Mouse (Mus musculus): Measurements from ENCODE around the gene Smim11. TPM values are rescaled to one million over a fixed set of nuclear protein-coding genes. Genes with fewer than 3 reads are reported as not detected.

The Smim11 gene
- 33.6 and 50.5 TPM in 2 replicates for polyA plus RNA-seq (2011; ENCODE audit: insufficient read length, low read depth, missing spikeins)

- Histone ChIP-seq H3K4me3 (ENCODE audit: insufficient read depth, low read length) (peak within 1 kb of the TSS; percentile 70), H3K4me1 (ENCODE audit: control insufficient read depth, insufficient read depth, low read length) (peaks cover 4% of the 10 kb centered on the region; the same call in 1 of the 2 replicates), H3K27ac (ENCODE audit: insufficient read depth, low read length) (no peak within 1 kb of the TSS)
- TF ChIP-seq CTCF (IDR thresholded peaks at IDR 0.05; ENCODE audit: borderline replicate concordance, insufficient read depth, low read length) (no peak), POLR2A (IDR thresholded peaks at IDR 0.05; ENCODE audit: low read depth, low read length) (peak; percentile 76)
Observed at GRCm38 (mm10) chr16:92300649-92301411, at the start of gene Smim11. Gene Smim11, plus strand, starts transcription at chr16:92301286.

GRCm38 (mm10) chr16:92254316-92254715 lies 46.8 kb upstream of the Smim11 start:
- Histone ChIP-seq H3K27ac (ENCODE audit: insufficient read depth, low read length) (no peak overlapping the region), H3K4me1 (ENCODE audit: control insufficient read depth, insufficient read depth, low read length) (no peaks in the 10 kb centered on the region), H3K4me3 (ENCODE audit: insufficient read depth, low read length) (no peak overlapping the region)
- TF ChIP-seq CTCF (IDR thresholded peaks at IDR 0.05; ENCODE audit: borderline replicate concordance, insufficient read depth, low read length) (no peak), POLR2A (IDR thresholded peaks at IDR 0.05; ENCODE audit: low read depth, low read length) (no peak)

GRCm38 (mm10) chr16:92267861-92268260 lies 33.2 kb upstream of the Smim11 start:
- Histone ChIP-seq H3K4me1 (ENCODE audit: control insufficient read depth, insufficient read depth, low read length) (no peaks in the 10 kb centered on the region), H3K27ac (ENCODE audit: insufficient read depth, low read length) (no peak overlapping the region), H3K4me3 (ENCODE audit: insufficient read depth, low read length) (no peak overlapping the region)
- TF ChIP-seq POLR2A (IDR thresholded peaks at IDR 0.05; ENCODE audit: low read depth, low read length): no peak

- H3K4me3 ChIP-seq (ENCODE audit: insufficient read depth, low read length): no peak overlapping the region
- no peak overlapping the region for H3K27ac ChIP-seq (ENCODE audit: insufficient read depth, low read length)
- TF ChIP-seq POLR2A (IDR thresholded peaks at IDR 0.05; ENCODE audit: low read depth, low read length) (no peak), CTCF (IDR thresholded peaks at IDR 0.05; ENCODE audit: borderline replicate concordance, insufficient read depth, low read length) (no peak)
- no peaks in the 10 kb centered on the region for H3K4me1 ChIP-seq (ENCODE audit: control insufficient read depth, insufficient read depth, low read length)
Observed at GRCm38 (mm10) chr16:92274516-92274915, 26.6 kb upstream of the Smim11 start.

GRCm38 (mm10) chr16:92275526-92275925 lies 25.6 kb upstream of the Smim11 start:
- TF ChIP-seq CTCF (IDR thresholded peaks at IDR 0.05; ENCODE audit: borderline replicate concordance, insufficient read depth, low read length): no peak
- TF ChIP-seq POLR2A (IDR thresholded peaks at IDR 0.05; ENCODE audit: low read depth, low read length): no peak
- Histone ChIP-seq H3K27ac (ENCODE audit: insufficient read depth, low read length) (no peak overlapping the region), H3K4me3 (ENCODE audit: insufficient read depth, low read length) (no peak overlapping the region), H3K4me1 (ENCODE audit: control insufficient read depth, insufficient read depth, low read length) (no peaks in the 10 kb centered on the region)

- H3K4me1 ChIP-seq (ENCODE audit: control insufficient read depth, insufficient read depth, low read length): no peaks in the 10 kb centered on the region
- H3K4me3 ChIP-seq (ENCODE audit: insufficient read depth, low read length): no peak overlapping the region
- TF ChIP-seq CTCF (IDR thresholded peaks at IDR 0.05; ENCODE audit: borderline replicate concordance, insufficient read depth, low read length) (no peak), POLR2A (IDR thresholded peaks at IDR 0.05; ENCODE audit: low read depth, low read length) (no peak)
- no peak overlapping the region for H3K27ac ChIP-seq (ENCODE audit: insufficient read depth, low read length)
Observed at GRCm38 (mm10) chr16:92282671-92283070, 18.4 kb upstream of the Smim11 start.

- H3K4me1 ChIP-seq (ENCODE audit: control insufficient read depth, insufficient read depth, low read length): no peaks in the 10 kb centered on the region
- TF ChIP-seq CTCF (IDR thresholded peaks at IDR 0.05; ENCODE audit: borderline replicate concordance, insufficient read depth, low read length): no peak
- TF ChIP-seq POLR2A (IDR thresholded peaks at IDR 0.05; ENCODE audit: low read depth, low read length): no peak
- no peak overlapping the region for H3K4me3 ChIP-seq (ENCODE audit: insufficient read depth, low read length)
- H3K27ac ChIP-seq (ENCODE audit: insufficient read depth, low read length): no peak overlapping the region
Observed at GRCm38 (mm10) chr16:92285068-92285467, 16.0 kb upstream of the Smim11 start.

GRCm38 (mm10) chr16:92286609-92287008 lies 14.5 kb upstream of the Smim11 start:
- no peak overlapping the region for H3K4me3 ChIP-seq (ENCODE audit: insufficient read depth, low read length)
- TF ChIP-seq POLR2A (IDR thresholded peaks at IDR 0.05; ENCODE audit: low read depth, low read length): no peak
- TF ChIP-seq CTCF (IDR thresholded peaks at IDR 0.05; ENCODE audit: borderline replicate concordance, insufficient read depth, low read length): 0 out of 2 replicates have a peak, but pooled peaks have one; percentile 26
- no peak overlapping the region for H3K27ac ChIP-seq (ENCODE audit: insufficient read depth, low read length)
- H3K4me1 ChIP-seq (ENCODE audit: control insufficient read depth, insufficient read depth, low read length): no peaks in the 10 kb centered on the region

GRCm38 (mm10) chr16:92288778-92289177 lies 12.3 kb upstream of the Smim11 start:
- Histone ChIP-seq H3K4me3 (ENCODE audit: insufficient read depth, low read length) (no peak overlapping the region), H3K27ac (ENCODE audit: insufficient read depth, low read length) (no peak overlapping the region), H3K4me1 (ENCODE audit: control insufficient read depth, insufficient read depth, low read length) (no peaks in the 10 kb centered on the region)
- TF ChIP-seq CTCF (IDR thresholded peaks at IDR 0.05; ENCODE audit: borderline replicate concordance, insufficient read depth, low read length): no peak
- TF ChIP-seq POLR2A (IDR thresholded peaks at IDR 0.05; ENCODE audit: low read depth, low read length): no peak

GRCm38 (mm10) chr16:92290045-92290444 lies 11.0 kb upstream of the Smim11 start:
- TF ChIP-seq POLR2A (IDR thresholded peaks at IDR 0.05; ENCODE audit: low read depth, low read length) (no peak), CTCF (IDR thresholded peaks at IDR 0.05; ENCODE audit: borderline replicate concordance, insufficient read depth, low read length) (0 out of 2 replicates have a peak, but pooled peaks have one; percentile 3)
- Histone ChIP-seq H3K4me3 (ENCODE audit: insufficient read depth, low read length) (no peak overlapping the region), H3K4me1 (ENCODE audit: control insufficient read depth, insufficient read depth, low read length) (no peaks in the 10 kb centered on the region), H3K27ac (ENCODE audit: insufficient read depth, low read length) (no peak overlapping the region)
